Mouse (Mus musculus) bone marrow, adult 2 months (tissue): ENCODE data around the gene Cxcl9. TPM values are rescaled to one million over a fixed set of nuclear protein-coding genes. Genes with fewer than 3 reads are reported as not detected.
A peak's percentile ranks its signal among the peaks of the same experiment; 100 is the strongest.
"Not testable (repeated sequence)": the region's sequence is repeated elsewhere in the genome, so short reads cannot be mapped to it uniquely, and the experiment has no call there.

Experiments
- H3K27ac ChIP-seq: fragments of 200-500 bp; 2 replicates; pipeline ENCODE4 v1.5.1; 2012; ENCODE audit warnings: low read depth, mild to moderate bottlenecking, control low read depth, inconsistent platforms, low read length; ENCODE audit not compliant: control insufficient read depth, poor library complexity, insufficient read depth
- H3K4me1 ChIP-seq: fragments of 200-500 bp; 2 replicates; pipeline ENCODE4 v1.6.1; 2011; ENCODE audit warnings: low read length; ENCODE audit not compliant: control insufficient read depth, insufficient read depth
- H3K4me3 ChIP-seq: fragments of 200-500 bp; replicated peaks from 2 replicates; pipeline ENCODE3; 2011; ENCODE audit warnings: mild to moderate bottlenecking, low read depth, low read length, control low read depth; ENCODE audit not compliant: control insufficient read depth
- CTCF ChIP-seq: fragments of 200-500 bp; IDR thresholded peaks from 2 replicates; pipeline ENCODE4 v1.5.1; 2011; ENCODE audit warnings: low read length, control low read depth; ENCODE audit not compliant: control insufficient read depth, insufficient read depth
- POLR2A ChIP-seq: fragments of 200-500 bp; IDR thresholded peaks from 2 replicates; pipeline ENCODE4 v1.6.1; 2011; ENCODE audit warnings: low read depth, mild to moderate bottlenecking, control low read depth, low read length, borderline replicate concordance; ENCODE audit not compliant: control insufficient read depth
- WGBS: fragments of 180-500 bp; shearing (Covaris S2); methylation state at CpG from one replicate; pipeline ENCODE4 v1.1.7; 2018; 5-methylcytosine and 5-hydroxymethylcytosine counted together
- polyA plus RNA-seq: library from polyadenylated mRNA; stranded (reverse); fragments of >200 nt; gene quantifications from 2 replicates; pipeline ENCODE4 v1.2.4, GENCODE M21; 2011; ENCODE audit warnings: low replicate concordance; ENCODE audit not compliant: missing spikeins, insufficient read depth, insufficient read length

Cxcl9 gene
- polyA plus RNA-seq, 1 experiment, result 1.7 TPM

DNA sequence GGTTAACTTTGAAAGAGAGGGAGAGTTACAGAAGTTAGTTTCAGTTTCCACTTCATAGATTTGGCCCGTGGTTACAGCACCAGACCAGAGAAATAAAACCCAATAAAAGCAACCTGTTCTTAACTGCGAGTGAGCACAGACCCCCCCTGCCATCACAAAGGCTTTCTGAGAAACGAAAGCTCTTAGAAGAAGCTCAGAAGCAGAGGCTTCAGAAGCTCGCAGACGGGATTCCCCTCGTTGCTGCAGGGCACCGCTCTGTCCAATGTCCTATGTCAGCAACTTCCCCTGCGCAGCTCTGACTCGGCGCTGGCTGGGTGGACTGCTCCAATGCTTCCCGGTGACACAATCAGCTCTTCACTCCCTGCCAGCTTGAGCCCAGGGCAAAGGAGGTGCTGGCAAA, 25.6 kb upstream of the Cxcl9 start:
- H3K4me1 ChIP-seq, result peaks cover 8% of the 10 kb centered on the region
- TF ChIP-seq POLR2A (0 out of 2 replicates have a peak, but pooled peaks have one; percentile 36), CTCF (no peak)
- WGBS, result under 1% methylated on average over 11 of the region's 11 CpGs
- H3K27ac ChIP-seq, result peak overlapping the region; percentile 71
- peak overlapping the region; percentile 60 for H3K4me3 ChIP-seq

DNA sequence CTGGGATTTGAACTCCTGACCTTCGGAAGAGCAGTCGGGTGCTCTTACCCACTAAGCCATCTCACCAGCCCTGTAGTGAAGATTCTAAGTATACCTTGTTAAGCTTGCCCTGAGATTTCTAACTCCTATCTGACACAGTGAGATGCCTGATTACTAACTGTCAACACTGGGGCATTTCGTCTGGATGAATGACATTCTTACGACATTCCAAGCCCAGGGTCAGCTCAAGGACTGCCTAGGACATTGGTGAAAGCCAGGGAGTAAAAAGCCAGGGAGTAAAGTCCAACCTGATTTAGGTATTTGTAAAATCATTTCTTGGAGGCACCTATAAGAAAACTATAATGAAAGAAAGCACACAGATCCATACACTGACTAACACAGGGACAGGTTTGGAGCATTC, 24.8 kb upstream of the Cxcl9 start:
- H3K4me1 ChIP-seq, H3K27ac ChIP-seq, H3K4me3 ChIP-seq: not testable (repeated sequence)
- WGBS, result 58% methylated on average over 4 of the region's 4 CpGs

DNA sequence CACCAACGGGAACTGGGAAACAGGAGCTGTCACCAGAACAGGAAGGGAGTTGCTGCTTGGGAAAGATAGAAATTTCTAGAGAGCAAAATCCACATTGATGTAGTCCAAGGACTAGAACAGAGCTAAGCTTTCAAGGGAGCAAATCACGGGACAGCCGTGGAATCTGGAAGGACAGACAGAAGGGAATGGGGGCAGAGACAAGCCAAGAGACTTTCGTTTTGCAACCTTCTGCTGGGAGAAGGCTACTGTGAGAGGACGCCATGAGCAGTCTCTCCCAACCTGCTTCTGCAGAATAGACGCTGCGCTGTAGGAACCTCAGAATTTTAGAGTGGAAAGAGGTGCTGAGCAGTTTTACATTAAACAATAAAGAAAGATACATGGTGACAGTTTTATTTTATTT, 21.9 kb upstream of the Cxcl9 start:
- 78% methylated on average over 7 of the region's 7 CpGs for WGBS

DNA sequence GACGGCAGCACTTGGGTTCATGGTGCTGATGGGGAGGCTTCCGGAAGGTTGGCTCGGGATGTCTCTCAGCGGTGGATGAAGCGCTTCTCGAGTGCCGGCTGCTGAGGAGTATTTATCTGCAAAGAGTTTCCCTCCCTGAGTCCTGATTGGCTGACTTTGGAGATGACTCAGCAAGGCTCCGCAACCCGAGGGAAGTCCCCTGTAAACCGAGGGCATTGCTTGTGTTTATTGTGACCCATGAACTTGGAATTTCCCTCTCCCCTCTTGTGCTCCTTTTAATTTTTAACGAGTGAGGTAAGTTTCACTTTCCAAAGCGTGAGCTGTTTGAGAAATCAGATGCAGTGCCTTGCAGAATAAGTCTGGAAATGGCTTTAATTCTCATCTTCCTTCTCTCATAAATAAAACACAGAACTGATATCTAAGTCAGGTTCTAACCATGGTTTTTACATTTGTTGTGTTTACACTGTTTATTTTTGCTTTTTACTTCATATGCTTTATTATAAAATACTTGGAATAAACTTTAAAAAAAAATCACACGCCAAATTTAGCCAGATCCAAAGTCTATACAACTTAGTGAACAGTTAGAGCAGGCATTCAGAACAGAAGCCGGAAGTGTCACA, 21.0 kb upstream of the Cxcl9 start, which contains the start of gene Cxcl10:
Gene Cxcl10 (minus strand): TSS at position 96 of the 620 bp plus-strand sequence.
- Histone ChIP-seq H3K27ac (no peak within 1 kb of the TSS), H3K4me3 (peak within 1 kb of the TSS; percentile 44), H3K4me1 (peaks cover 10% of the 10 kb centered on the region)
- 9% methylated on average over 14 of the region's 14 CpGs for WGBS
- no peak for TF ChIP-seq CTCF
- TF ChIP-seq POLR2A, result no peak

More for the DNA sequence above, 21.9 kb upstream of the Cxcl9 start:
- Histone ChIP-seq H3K4me1 (peaks cover 10% of the 10 kb centered on the region), H3K4me3 (no peak overlapping the region), H3K27ac (no peak overlapping the region)
- TF ChIP-seq POLR2A (no peak), CTCF (no peak)

DNA sequence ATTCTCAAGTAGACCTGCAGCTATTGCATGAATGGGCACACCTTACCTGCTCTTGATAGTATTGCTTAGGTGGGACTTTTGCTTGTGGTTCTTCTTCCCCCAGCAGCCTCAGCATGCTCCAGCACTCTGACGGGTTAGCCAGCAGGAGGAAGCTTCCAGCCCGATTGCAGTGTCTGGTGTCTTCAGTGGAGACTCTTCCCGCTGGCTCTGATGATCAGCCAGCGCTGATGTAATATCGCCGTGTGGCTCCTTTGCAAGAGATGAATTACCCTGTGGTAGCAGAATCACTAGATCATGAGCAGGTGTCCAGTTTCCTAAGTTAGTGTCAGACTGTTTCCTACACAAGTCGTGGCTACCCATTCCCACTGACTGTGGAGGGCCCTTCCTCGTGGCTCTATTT, 17.1 kb upstream of the Cxcl9 start:
- Histone ChIP-seq H3K27ac (no peak overlapping the region), H3K4me3 (no peak overlapping the region), H3K4me1 (peaks cover 5% of the 10 kb centered on the region)
- WGBS, result 53% methylated on average over 8 of the region's 8 CpGs
- TF ChIP-seq POLR2A (no peak), CTCF (no peak)

DNA sequence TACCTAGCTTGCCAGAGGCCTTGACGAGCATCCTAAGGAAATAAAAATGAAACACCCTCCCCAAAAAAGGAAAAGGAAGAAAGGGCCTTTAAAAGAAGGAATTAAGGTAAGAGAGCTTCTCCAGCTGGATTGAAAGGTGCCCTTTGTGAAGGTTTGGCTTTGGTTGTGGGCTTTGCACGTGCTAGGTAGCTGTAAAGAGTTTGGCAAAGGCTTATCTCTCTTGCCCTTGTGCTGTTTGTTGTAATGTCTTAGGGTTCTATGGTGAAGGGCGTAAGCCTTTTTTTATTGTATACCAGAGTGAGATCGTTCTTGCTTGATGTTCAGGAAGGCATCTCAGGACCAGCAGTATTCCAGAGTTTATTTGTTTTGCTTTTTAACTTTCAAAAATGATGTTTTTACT, 12.7 kb upstream of the Cxcl9 start:
- WGBS, result 51% methylated on average over 4 of the region's 4 CpGs
- no peak for TF ChIP-seq CTCF
- TF ChIP-seq POLR2A, result no peak
- Histone ChIP-seq H3K27ac (no peak overlapping the region), H3K4me1 (no peaks in the 10 kb centered on the region), H3K4me3 (no peak overlapping the region)

DNA sequence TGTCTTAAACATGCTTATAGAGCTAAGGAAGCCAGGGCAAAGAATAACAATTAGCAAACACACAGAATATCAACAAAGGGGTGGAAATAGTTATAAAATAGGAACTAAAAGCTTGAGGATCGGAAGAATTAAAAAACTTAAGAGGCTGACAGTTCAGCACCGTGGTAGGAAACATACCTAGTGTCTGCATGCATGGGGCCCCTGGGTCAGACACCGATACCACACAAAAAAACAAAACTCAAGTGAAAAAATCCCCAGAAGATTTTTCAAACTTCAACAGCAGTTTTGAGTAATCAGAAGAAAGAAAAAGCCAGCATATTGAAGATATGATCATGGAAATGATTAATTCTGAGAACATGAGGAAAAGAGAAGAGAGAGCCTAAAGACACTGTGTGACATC, 8.9 kb upstream of the Cxcl9 start:
- Histone ChIP-seq H3K4me3 (no peak overlapping the region), H3K4me1 (no peaks in the 10 kb centered on the region; the same call in none of the 2 replicates), H3K27ac (no peak overlapping the region)
- 40% methylated on average over 3 of the region's 3 CpGs for WGBS
- TF ChIP-seq CTCF (no peak), POLR2A (no peak)

DNA sequence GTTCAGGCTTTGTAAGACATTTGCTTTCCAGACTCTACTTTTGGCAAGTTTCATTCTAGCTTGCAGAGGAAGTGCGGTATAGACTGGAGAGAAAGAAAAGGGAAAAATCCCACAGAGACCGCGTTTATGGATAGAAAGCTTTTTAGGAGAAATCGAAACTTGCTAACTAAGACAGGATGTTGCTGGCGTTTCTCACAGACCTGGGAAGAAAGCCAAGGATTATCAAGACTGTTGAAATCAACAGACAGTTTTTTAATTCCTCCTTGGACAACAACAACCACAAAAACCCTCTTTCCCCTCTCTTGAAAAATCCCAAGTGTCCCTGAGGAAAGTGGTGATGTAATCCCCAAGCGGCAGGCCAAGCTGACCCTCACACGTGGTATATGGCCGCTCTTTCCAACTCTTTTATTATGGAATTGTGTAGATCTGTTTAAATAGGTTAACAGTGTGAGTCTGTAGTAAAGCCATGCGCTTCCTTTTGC, 4.5 kb upstream of the Cxcl9 start:
- WGBS, result 27% methylated on average over 9 of the region's 9 CpGs
- Histone ChIP-seq H3K4me1 (no peaks in the 10 kb centered on the region; the same call in none of the 2 replicates), H3K4me3 (peak overlapping the region; percentile 51), H3K27ac (0 out of 2 replicates have a peak overlapping the region, but pooled peaks have one; percentile 43)
- TF ChIP-seq POLR2A, result no peak
